Mouse (Mus musculus) Muller cell, postnatal 12 days (primary cell): ENCODE measurements around the gene Rrp7a.

Experiments used
- DNase-seq: peaks from one replicate; pipeline ENCODE4 v3.0.0-alpha.2; 2015; ENCODE audit errors: inconsistent ontology term

The Rrp7a gene

GRCm38 (mm10) chr15:83122566-83123145, at the start of gene Rrp7a:
Gene Rrp7a, minus strand, starts transcription at chr15:83122801.
- DNase-seq = peak; percentile 92

GRCm38 (mm10) chr15:83171712-83172481, 49.3 kb upstream of the Rrp7a start:
- peak; percentile 100 for DNase-seq

DNA sequence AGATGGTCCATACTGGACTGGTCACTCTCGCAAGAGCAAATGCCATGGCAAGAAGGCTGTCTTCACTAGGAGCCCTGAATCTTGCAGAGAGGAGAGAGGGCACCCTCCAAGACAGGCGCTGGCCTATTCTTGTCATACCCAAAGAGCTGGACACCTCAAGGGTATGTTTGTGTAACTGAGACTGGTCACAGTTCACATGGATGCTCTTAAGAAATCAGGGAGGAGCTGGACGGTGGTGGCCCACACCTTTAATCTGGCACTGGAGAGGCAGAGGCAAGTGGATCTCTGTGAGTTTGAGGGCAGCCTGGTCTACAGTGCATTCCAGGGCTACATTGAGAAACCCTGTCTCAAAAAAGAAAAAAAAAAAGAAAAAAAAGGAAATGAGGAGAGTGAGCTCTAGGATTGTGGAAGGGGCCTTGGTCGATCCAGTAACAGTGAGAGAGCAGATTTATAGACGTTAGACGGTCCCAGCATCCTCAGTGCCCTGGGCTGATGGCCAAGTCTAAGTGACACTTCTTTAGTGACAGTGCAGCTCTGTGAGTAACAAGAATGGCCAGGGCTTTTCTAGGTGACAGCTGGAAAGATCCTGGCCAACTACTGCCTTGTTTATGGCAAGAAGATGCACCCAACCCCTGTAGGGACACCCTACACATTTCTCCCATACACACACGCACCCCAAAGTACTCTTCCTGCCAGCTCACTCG, 48.5 kb upstream of the Rrp7a start:
- DNase-seq = peak; percentile 30

GRCm38 (mm10) chr15:83169772-83170722, 47.4 kb upstream of the Rrp7a start:
- no peak for DNase-seq

DNA sequence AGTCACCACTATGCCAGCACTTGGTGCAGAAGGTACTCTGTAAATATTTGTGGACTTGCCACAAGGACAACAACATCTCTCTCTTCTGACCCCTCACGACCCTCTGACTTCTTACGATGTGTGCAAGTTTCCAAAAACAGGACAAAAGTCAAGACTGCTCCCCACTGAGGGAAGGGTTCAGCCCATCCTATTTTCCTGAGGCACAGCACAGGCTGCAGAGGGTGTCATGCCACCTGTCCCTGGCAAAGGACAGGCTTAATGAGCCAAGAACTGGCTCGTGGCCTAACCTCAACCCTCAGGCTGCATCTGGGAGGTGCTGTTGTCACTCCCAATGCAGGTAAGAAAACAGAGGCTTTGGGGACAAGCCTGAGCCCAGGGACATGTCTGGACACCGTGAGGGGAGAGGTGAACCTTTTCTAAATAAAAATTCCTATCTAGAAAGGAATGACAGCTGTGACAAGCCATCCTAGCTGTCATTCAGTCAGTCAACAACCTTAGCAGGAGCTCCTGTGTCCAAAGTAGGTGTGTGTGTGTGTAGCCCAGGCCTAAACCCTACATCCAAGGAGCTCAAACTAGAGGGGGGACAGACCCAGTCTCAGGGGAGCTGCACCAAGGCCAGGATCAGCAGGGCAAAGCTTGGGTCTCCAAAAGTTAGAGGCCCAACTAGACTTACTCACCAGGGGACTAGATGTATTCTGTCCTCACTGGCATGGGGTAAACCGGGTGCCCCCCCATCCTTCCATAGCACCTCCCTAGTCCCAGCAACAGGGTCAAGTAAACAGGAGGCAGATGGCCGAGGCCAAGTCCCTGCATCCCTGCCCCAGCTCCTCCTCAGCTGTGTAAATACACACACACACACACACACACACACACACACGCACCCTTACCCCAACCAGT, 46.5 kb upstream of the Rrp7a start:
- no peak for DNase-seq

- peak; percentile 45 for DNase-seq
These were observed 45.7 kb upstream of the Rrp7a start for GRCm38 (mm10) chr15:83168311-83168710.

GRCm38 (mm10) chr15:83167550-83168065, 45.0 kb upstream of the Rrp7a start:
- DNase-seq = no peak

DNA sequence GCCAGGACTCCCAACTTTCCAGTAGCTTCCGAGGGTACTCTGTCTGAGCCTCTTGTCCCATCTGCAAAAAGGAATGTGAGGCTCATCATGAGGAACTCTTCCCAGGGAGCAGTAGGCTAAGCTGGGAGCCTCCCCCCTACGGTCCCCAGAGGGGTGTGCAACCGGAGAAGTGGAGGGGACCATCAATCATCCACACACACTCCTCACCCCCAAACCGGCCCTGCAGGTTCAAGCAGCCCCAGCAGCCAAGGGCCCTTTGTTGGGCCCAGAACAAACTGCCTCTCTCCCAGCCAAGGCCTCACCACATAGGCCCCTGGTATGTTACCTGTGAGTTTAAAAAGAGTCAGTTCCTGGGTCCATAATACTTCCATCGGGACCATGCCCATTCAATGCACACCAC, 44.5 kb upstream of the Rrp7a start:
- DNase-seq = no peak

GRCm38 (mm10) chr15:83166642-83167041, 44.0 kb upstream of the Rrp7a start:
- DNase-seq = peak; percentile 97

- no peak for DNase-seq
These were observed 43.1 kb upstream of the Rrp7a start for GRCm38 (mm10) chr15:83165526-83166315.

DNA sequence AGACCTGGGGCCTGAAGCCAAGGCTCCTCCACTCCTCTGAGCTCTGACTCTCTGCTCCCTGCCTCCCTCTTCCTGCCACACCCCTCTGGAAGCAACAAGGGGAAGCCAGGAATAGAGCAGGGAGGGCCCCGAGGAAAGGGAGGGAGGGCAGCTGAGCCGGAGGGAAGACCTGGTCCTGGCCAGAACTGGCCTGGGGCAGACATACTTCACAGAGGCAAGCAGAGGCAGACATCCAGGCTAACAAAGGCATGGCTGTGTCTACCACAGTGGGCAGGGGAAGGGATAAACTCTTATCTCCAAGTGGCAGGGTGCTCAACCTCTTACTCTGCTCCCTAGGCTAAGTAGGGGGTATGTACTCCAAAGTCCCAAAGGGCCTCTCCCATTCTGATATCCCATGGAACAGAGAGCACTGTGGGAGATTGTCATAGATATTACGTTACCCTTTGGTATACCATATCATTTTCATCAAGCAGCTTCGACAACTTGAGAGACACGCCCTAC, 42.4 kb upstream of the Rrp7a start:
- DNase-seq = no peak

DNA sequence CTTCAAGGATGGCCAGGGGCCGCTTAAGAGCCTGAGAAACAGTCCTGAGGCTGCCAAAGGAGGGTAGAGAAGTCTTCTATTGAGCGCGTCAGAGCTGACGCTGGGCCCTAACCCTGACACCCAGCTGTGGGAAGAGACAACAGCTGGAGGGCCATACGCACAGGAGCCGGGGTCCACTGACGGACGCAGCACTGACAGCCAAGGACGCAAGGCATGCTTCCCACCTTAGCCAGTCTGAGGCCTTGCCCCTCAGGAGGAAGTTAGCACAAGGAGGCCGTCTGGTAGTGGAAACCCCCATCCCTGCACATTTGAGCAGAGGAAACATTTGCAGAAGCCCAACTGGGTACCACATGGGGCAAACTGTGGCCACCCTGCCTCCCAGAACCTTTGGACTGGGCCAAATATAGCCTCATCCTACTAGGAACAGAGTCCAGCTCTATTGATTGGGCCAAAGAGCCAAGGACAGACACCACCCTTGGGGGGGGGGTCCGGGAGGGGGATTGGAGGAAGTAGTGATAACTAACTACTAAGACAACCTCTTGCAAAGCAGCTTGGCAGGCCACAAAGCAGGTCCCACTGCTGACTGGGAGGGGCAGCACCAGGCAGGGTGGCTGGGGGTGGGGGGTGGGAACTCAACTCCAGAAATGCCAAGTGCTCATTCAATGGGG, 40.4 kb upstream of the Rrp7a start:
- DNase-seq = no peak

DNA sequence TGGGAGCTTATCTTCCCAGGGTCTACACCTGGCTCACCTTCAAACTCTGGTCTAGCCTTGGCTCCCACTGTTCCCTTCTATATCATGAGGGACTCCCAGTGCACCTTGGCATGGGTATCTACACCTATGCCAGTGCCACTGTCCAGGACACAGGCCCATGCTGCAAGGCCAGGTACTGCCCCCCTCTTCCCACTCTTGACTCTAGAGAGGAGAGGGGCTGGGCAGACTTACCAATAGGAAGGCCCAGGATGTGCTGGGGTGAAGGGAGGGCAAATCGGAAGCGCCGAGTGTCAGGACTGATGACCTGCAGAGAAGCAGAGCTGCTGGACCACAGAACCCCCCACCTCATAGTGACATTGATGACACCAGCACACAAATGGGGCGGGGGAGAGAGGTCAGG, 39.4 kb upstream of the Rrp7a start:
- no peak for DNase-seq

- DNase-seq = no peak
These were observed 38.6 kb upstream of the Rrp7a start for GRCm38 (mm10) chr15:83161062-83161748.

DNA sequence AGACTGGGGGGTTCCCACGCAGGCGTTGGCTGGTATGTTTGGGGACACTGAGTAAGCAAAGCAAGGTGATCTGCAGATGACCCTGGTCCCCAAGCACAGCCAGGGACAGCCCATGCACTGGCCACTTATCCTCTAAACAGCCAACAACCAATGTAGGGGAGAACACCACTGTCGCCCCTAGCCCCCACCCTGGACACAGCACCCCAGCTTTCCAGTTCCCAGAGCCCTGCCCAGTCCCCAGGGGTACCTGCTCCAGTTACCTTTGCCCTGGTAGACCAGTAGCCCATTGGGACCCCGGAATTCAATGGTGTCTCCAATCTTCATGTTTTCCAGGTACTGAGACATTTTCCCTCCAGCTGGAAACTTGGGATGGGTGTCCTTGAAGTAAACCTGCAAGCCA, 38.0 kb upstream of the Rrp7a start:
- DNase-seq = no peak

- peak; percentile 56 for DNase-seq
These were observed 37.2 kb upstream of the Rrp7a start for GRCm38 (mm10) chr15:83159823-83160222.

DNA sequence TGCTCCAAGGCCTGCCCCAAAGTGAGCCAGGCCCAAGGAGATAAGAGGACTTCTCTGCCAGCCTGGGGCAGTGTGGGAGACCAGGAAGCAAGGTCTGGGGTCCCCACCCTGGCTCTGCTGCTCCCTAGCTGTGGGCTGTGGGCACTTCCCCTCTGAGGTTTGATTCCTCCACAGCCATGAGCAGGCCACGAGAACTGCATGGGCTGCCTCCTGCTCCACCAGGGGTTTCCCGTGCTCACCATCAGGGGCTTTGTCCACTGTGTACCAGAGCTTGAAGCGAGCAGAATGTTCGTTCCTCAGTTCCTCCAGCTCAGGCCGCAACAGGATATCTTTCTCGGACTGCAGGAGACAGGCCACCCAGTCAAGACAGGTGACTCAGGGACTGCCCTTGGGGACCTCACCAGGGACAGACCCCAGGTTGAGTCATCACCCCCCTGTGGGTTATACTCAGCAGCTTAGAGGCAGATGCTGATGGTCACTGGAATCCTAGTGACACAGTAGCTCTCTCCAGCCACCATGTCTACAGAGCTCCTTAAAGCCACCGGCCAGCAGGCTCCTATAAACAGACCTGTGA, 36.1 kb upstream of the Rrp7a start:
- no peak for DNase-seq

DNA sequence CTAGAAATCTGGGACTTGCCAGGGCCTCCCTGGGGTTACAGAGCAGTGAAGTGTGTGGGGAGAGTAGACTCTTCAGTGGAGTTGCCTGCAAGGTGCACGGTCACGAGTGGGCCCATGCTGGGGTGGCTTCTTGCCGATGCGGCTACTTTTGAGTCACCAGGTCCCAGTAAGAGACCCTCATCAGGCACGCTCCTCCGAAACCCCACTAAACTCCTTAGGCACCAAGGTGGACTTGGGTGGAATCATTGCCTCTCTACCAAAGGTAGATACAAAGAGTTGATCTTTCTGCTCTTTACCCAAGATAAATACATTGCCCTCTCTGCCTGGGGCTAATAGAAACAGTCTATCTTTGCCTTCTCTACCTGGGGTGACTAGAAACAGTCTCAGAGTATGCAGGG, 35.1 kb upstream of the Rrp7a start:
- DNase-seq = no peak
